Mouse (Mus musculus) forebrain, embryonic 13.5 days (tissue): ENCODE measurements around the gene Mtrr. TPM values are rescaled to one million over a fixed set of nuclear protein-coding genes. Genes with fewer than 3 reads are reported as not detected.
"Not testable (repeated sequence)": the region's sequence is repeated elsewhere in the genome, so short reads cannot be mapped to it uniquely, and the experiment has no call there.

Experiments used
- ATAC-seq: fragments of 200-750 bp; cut with Nextera tagmentation; 2 replicates; pipeline ENCODE4 v1.8.0; 2017
- H3K27ac ChIP-seq: fragments of 300-500 bp; sonication (generic); 2 replicates; pipeline ENCODE4 v1.5.1; 2015; ENCODE audit warnings: inconsistent platforms, mild to moderate bottlenecking, moderate library complexity
- H3K27me3 ChIP-seq: fragments of 300-500 bp; sonication (generic); 2 replicates; pipeline ENCODE4 v1.6.1; 2015; ENCODE audit warnings: mild to moderate bottlenecking, inconsistent platforms
- H3K36me3 ChIP-seq: fragments of 300-500 bp; sonication (generic); 2 replicates; pipeline ENCODE4 v1.6.1; 2015; ENCODE audit warnings: mild to moderate bottlenecking, inconsistent platforms; ENCODE audit not compliant: poor library complexity, severe bottlenecking
- H3K4me1 ChIP-seq: fragments of 300-500 bp; sonication (generic); 2 replicates; pipeline ENCODE4 v1.6.1; 2015; ENCODE audit warnings: inconsistent platforms
- H3K4me2 ChIP-seq: fragments of 300-500 bp; sonication (generic); 2 replicates; pipeline ENCODE4 v1.6.1; 2015; ENCODE audit warnings: inconsistent platforms, mild to moderate bottlenecking, moderate library complexity
- H3K4me3 ChIP-seq: fragments of 300-500 bp; sonication (generic); 2 replicates; pipeline ENCODE4 v1.5.1; 2015; ENCODE audit warnings: mild to moderate bottlenecking, inconsistent platforms
- H3K9ac ChIP-seq: fragments of 300-500 bp; sonication (generic); 2 replicates; pipeline ENCODE4 v1.6.1; 2015; ENCODE audit warnings: mild to moderate bottlenecking, inconsistent platforms
- H3K9me3 ChIP-seq: fragments of 300-500 bp; sonication (generic); replicated peaks from 2 replicates; pipeline ENCODE4 v1.6.1; 2016; ENCODE audit warnings: inconsistent platforms
- WGBS: fragments of 180-500 bp; shearing (Covaris S2); methylation state at CpG from one replicate; pipeline ENCODE4 v1.1.7; 2015; 5-methylcytosine and 5-hydroxymethylcytosine counted together
- polyA plus RNA-seq: library from polyadenylated mRNA; unstranded; fragments of >200 nt; fragmentation: Nextera tagmentation; extraction: Ambion mirVana; gene quantifications from 2 replicates; pipeline ENCODE4 v1.2.1, GENCODE M21; 2015

Gene Mtrr
- polyA plus RNA-seq, 1 experiment from 2014 or later, result 13.0 TPM

DNA sequence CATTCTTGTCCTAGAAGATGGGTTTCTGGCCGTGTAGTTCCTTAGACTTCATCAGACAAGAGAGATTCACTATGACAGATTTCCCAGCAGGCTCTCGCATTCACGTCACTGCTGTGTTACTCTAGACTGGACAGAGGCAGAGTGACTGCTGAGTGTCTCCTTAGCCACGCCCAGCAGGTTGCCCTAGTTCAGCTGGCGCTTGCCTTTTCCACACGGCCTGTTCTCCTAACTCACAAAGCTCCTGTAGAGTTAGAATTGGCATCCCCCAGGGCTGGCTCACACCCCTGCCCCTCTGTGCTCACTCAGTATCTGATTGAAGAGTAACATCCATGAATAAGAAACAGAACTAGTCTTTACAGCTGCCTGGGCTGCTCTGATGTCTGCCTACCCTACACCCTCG, 3.5 kb upstream of the Mtrr start:
- peaks cover 22% of the 10 kb centered on the region for H3K4me1 ChIP-seq
- no peak overlapping the region for H3K4me3 ChIP-seq
- H3K36me3 ChIP-seq, result peaks cover 66% of the 10 kb centered on the region
- no peak overlapping the region for H3K9ac ChIP-seq
- 79% methylated on average over 7 of the region's 7 CpGs for WGBS
- H3K9me3 ChIP-seq, result no peaks in the 10 kb centered on the region
- H3K27ac ChIP-seq, result no peak overlapping the region
- H3K27me3 ChIP-seq, result no peaks in the 10 kb centered on the region
- no peak overlapping the region for H3K4me2 ChIP-seq
- ATAC-seq, result no peak

DNA sequence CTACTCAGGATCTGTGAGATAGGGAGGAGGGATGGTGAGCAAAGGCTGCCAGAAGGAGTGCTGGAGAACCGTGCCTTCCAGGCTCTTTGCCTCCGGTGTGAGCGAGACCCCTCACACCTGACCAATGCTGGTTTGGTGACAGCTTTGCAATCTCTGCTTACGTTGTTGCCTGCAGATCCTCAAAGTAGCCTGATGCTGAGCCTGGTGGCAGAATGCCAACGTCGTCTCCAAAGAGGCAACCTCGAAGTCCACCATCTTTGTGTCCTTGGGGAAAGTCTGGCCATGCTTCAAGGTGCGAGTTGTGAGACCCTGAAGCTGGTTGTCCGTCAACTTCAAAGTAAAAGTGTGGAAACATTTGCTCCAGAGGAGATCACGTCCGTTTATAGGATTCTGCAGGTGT, 2.0 kb upstream of the Mtrr start:
- Histone ChIP-seq H3K9ac (no peak overlapping the region), H3K4me3 (no peak overlapping the region), H3K9me3 (no peaks in the 10 kb centered on the region), H3K27me3 (no peaks in the 10 kb centered on the region), H3K4me1 (peaks cover 23% of the 10 kb centered on the region), H3K4me2 (no peak overlapping the region), H3K36me3 (peaks cover 51% of the 10 kb centered on the region), H3K27ac (no peak overlapping the region)
- no peak for ATAC-seq
- WGBS, result 93% methylated on average over 11 of the region's 11 CpGs

DNA sequence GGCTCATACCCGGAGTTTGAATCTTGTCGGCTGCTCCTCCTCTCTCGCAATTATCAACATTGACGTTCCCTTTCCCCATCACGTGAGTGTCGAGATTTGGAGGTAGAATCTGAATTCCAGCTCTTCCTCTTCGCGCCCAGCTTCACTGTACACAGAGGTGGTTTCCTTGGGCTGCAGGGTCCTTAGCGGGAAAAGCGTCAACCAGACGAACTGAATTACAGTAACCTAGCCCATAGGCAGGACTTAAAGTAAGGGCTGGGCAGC, 500 bp upstream of the Mtrr start:
- 0% methylated on average over 11 of the region's 11 CpGs for WGBS
- H3K4me2 ChIP-seq, result peak overlapping the region; percentile 90
- H3K9ac ChIP-seq, result peak overlapping the region; percentile 87
- H3K36me3 ChIP-seq, result peaks cover 43% of the 10 kb centered on the region
- peak overlapping the region; percentile 73 for H3K4me3 ChIP-seq
- no peaks in the 10 kb centered on the region for H3K27me3 ChIP-seq
- ATAC-seq, result no peak
- peak overlapping the region; percentile 45 for H3K27ac ChIP-seq
- peaks cover 23% of the 10 kb centered on the region for H3K4me1 ChIP-seq
- no peaks in the 10 kb centered on the region for H3K9me3 ChIP-seq

DNA sequence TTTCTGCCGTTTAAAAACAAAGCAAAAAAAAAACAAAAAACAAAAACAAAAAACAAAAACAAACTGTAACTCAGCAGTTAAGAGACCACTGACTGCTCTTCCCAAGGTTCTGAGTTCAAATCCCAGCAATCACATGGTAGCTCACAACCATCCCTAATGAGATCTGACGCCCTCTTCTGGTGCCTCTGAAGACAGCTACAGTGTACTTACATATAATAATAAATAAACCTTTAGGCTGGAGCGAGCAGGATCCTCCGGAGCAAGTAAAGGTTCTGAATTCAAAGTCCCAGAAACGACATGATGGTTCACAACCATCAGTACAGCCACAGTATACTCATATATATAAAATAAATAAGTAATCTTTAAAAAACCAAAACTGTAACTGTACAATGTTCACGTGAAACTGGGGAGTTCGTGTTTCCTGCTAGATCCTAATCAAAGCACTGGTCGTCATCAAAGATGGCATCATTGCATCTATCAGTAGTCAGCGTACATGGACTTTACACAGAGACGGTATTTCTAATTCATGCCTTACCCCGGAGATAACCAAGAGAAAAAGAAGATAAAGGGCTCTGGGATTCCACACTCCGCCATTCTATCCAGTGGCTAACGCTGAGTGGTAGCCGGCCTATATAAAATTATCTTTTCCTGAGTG, 736 bp downstream of the Mtrr start:
- Histone ChIP-seq H3K9ac (peak overlapping the region; percentile 87), H3K27me3 (no peaks in the 10 kb centered on the region), H3K27ac (peak overlapping the region; percentile 52; the same call in 1 of the 2 replicates), H3K4me1 (peaks cover 23% of the 10 kb centered on the region), H3K4me3 (peak overlapping the region; percentile 73), H3K36me3 (peaks cover 45% of the 10 kb centered on the region), H3K9me3 (no peaks in the 10 kb centered on the region), H3K4me2 (peak overlapping the region; percentile 90)
- no peak for ATAC-seq
- 26% methylated on average over 14 of the region's 14 CpGs for WGBS

DNA sequence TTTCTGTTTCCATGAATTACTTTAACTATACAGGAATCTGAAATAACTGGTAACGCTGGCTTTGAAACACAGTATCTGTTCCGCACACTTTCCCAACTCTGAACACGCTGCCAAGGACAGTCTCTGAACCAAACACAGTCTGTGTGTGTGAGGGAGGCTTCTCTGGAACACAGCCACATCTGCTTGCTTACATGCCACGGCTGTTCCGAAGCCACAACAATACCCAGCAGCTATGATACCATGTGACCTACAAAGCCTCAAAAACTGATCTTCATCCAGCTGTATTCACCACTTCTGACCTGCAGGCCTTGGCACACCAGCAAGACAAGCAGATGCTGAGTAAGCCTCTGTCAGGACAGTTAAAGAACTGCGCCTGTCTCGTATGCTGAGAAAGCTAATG, 4.0 kb downstream of the Mtrr start:
- Histone ChIP-seq H3K4me3 (no peak overlapping the region), H3K27ac (no peak overlapping the region), H3K4me1 (peaks cover 16% of the 10 kb centered on the region), H3K36me3 (peaks cover 36% of the 10 kb centered on the region), H3K9ac (no peak overlapping the region), H3K9me3 (no peaks in the 10 kb centered on the region), H3K27me3 (no peaks in the 10 kb centered on the region), H3K4me2 (no peak overlapping the region)
- WGBS, result 92% methylated on average over 7 of the region's 7 CpGs
- ATAC-seq, result no peak

DNA sequence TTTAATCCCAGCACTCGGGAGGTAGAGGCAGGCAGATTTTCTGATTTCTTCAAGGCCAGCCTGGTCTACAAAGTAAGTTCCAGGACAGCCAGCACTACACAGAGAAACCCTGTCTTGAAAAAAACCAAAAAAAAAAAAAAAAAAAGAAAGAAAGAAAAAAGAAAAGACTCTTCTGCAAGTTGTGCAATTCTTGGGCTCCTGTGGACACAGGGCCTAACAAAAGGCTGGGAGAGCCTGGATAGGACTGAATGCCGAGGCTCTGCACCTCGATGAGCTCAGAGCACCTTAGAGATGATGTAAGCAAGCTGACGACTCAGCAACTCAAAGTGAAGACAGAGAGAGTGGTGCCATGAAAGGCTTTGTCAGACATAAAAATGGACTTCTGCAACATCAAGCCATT, 7.6 kb downstream of the Mtrr start:
- Histone ChIP-seq H3K4me1 (peaks cover 3% of the 10 kb centered on the region; the same call in 1 of the 2 replicates), H3K36me3 (peaks cover 65% of the 10 kb centered on the region), H3K9me3 (no peaks in the 10 kb centered on the region), H3K9ac (no peak overlapping the region), H3K27me3 (no peaks in the 10 kb centered on the region), H3K4me2 (no peak overlapping the region), H3K27ac (no peak overlapping the region), H3K4me3 (no peak overlapping the region)
- WGBS, result 79% methylated on average over 4 of the region's 4 CpGs
- no peak for ATAC-seq

DNA sequence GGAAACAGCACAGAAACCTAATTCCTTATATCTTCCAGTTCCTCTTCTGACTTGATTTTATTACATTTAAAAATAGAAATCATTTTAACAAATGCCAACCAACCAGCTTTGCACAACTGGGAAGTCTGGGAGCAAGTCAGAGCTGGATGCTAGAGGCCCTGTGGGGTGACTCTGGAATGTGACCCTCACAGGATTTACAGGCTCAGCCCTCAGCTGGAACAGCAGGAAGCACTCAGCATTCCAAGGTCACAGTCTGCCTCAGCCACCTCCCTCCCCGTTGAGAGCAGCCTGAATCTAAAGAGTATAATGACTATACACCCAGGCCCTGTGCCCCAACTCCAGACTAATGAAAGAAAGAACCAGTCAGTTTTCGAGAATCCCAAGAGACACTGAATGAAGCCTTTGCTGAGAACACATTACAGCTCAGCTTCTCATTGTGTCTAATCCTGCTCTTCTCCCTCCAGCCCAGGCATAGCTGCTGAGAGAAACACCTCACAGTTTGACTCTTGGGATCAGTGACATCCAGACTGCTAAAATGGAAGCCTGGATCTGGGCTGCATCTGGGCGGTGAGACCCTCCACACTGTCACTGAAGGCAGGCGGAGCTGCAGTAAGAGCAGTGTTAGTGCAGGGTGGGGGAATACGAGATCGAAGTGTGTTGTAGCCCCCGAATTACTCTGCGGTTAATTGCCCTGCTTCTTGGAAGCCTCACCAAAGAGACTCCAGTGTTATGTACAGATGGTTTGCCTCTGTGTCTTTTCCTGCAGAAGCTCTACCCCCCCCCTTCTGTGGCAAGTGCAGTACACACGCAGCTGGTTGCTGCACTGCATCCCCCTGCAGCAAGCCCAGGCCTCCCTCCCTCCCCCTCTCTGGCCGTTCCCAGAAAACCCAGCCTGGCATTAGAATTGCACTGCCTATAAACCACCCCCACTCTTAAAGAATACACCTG, 8.7 kb downstream of the Mtrr start:
- no peak overlapping the region for H3K9ac ChIP-seq
- H3K36me3 ChIP-seq, result peaks cover 73% of the 10 kb centered on the region
- H3K27ac ChIP-seq, result no peak overlapping the region

DNA sequence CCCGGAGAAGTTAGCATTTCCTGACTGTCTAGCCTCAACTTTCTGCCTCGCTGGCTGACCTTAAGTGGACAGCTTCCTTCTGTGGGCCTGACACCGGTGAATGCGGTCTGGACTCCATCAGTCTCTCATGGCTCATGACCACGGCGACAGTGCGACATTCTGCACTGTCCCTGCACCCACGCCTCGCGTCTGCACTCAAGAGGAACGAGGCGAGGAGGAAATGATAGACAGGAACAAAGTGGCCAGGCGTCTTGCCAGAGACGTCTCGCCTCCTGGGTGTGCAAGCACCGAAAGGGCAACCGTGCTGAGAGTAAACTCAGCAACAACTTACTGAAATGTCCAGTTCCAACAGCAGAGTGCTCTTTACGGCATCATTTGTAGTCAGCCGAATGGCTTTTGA, 9.7 kb downstream of the Mtrr start:
- H3K4me3 ChIP-seq, result no peak overlapping the region
- WGBS, result 95% methylated on average over 19 of the region's 19 CpGs
- no peak overlapping the region for H3K27ac ChIP-seq
- peaks cover 71% of the 10 kb centered on the region for H3K36me3 ChIP-seq
- no peak overlapping the region for H3K4me2 ChIP-seq
- H3K4me1 ChIP-seq, result peaks cover 3% of the 10 kb centered on the region; the same call in 1 of the 2 replicates
- ATAC-seq, result no peak
- H3K9ac ChIP-seq, result no peak overlapping the region
- no peaks in the 10 kb centered on the region for H3K27me3 ChIP-seq
- no peaks in the 10 kb centered on the region for H3K9me3 ChIP-seq

More for the DNA sequence above, 8.7 kb downstream of the Mtrr start:
- Histone ChIP-seq H3K27me3 (no peaks in the 10 kb centered on the region), H3K4me2 (no peak overlapping the region), H3K4me1 (peaks cover 3% of the 10 kb centered on the region; the same call in 1 of the 2 replicates), H3K4me3 (no peak overlapping the region), H3K9me3 (no peaks in the 10 kb centered on the region)
- WGBS, result 56% methylated on average over 10 of the region's 10 CpGs
- ATAC-seq, result no peak; the same call in 1 of the 2 replicates

DNA sequence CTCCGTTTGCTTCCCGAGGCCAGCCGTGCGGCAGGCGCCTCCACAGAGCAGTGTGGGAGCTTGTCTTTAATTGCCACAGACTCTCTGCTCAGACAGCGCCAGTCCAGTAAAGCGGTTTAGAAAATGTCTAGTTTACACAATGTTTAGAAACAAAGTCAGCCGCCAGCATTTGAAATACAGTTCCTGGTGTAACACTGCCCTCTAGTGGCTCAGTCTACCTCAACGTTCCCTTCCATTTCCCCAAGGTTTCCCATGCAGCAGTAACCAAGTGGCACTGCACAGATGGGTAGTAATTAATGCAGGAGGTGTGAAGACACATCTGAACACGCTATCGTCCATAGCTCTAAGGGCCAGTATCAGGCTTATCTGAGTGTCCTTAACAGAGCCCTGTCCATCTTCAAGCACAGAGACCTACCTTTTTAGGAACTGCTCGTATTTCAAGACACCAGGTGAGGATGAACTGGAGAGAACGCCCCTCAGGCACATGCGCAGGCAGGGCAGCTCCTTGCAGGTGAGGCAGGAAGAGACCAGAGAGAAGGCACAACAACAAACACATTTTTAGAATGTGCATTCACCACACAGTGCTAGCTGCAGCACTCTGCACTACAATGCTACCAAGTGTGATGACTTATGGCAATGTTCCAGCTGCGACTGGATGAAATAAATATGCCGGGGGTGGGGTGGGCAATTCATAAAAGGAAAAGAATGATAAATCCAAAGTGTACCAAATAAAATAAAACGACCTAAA, 12.2 kb downstream of the Mtrr start:
- Histone ChIP-seq H3K4me3 (no peak overlapping the region), H3K27me3 (no peaks in the 10 kb centered on the region), H3K4me1 (peaks cover 3% of the 10 kb centered on the region; the same call in 1 of the 2 replicates), H3K9ac (no peak overlapping the region), H3K27ac (no peak overlapping the region), H3K9me3 (no peaks in the 10 kb centered on the region), H3K36me3 (peaks cover 67% of the 10 kb centered on the region), H3K4me2 (no peak overlapping the region)
- peak; percentile 84 for ATAC-seq
- 68% methylated on average over 17 of the region's 17 CpGs for WGBS

DNA sequence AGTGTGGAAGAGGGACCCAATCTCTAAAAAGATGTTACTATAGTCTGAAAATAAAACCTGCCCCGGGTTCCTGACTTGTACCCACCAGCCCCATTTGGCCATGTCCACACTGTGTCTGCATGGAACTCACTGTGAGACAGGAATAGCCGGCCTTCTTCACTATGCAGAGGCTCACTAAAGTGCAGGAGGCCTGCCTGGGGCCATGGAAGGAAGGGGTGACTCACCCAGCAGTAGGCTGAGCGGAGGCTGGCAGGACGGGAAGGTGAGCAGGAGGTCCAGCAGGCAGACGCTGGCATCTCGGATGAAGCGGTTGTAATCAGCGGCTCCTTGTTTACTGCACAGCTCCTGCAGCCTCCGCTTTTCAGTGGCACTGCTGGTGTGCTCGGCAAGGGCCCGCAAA, 13.4 kb downstream of the Mtrr start:
- no peak for ATAC-seq
- 91% methylated on average over 11 of the region's 11 CpGs for WGBS
- Histone ChIP-seq H3K4me3 (no peak overlapping the region), H3K36me3 (peaks cover 76% of the 10 kb centered on the region), H3K9ac (no peak overlapping the region), H3K9me3 (no peaks in the 10 kb centered on the region), H3K4me1 (peaks cover 3% of the 10 kb centered on the region; the same call in 1 of the 2 replicates), H3K4me2 (no peak overlapping the region), H3K27ac (no peak overlapping the region), H3K27me3 (no peaks in the 10 kb centered on the region)

DNA sequence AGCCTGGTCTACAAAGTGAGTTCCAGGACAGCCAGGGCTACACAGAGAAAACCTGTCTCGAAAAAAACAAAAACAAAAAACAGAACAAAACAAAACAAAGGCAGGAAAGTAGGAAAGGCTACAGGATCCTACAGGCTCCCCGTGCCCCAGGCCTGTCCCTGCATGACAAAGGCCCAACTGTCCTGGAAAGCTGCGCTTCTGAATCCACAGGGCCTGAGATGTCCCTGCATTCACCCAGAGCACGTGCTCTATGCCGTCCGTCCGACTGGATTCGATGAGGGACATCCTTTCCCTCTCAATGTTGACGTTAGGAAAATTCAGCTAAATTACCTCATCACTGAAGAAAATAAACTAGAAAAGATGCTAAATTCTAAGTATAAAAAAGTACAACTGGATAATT, 13.8 kb downstream of the Mtrr start:
- H3K36me3 ChIP-seq, result peaks cover 80% of the 10 kb centered on the region

DNA sequence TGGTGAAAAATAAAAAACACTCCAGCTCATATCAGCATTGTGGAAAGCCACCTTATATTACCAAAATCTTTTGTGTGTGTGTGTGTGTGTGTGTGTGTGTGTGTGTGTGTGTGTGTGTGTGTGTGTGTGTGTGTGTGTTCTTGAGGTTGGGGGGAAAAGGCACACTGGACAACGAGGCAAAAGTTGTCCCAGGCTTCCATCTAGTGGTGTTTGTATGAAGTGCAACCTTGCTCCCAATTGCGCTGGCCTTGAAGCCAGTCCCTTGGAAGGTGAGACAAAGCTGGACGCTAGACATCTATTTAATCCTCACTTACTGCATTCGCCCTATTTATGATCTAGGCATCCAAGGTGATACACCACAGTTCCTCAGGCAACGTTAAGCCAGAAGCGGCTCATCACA, 28.6 kb downstream of the Mtrr start:
- not testable (repeated sequence) for H3K9me3 ChIP-seq, ATAC-seq, H3K4me1 ChIP-seq, H3K27me3 ChIP-seq, H3K36me3 ChIP-seq, H3K27ac ChIP-seq, H3K4me3 ChIP-seq, H3K4me2 ChIP-seq, H3K9ac ChIP-seq
- 34% methylated on average over 5 of the region's 6 CpGs for WGBS

More for the DNA sequence above, 13.8 kb downstream of the Mtrr start:
- H3K27ac ChIP-seq, result no peak overlapping the region
- no peaks in the 10 kb centered on the region for H3K9me3 ChIP-seq
- no peaks in the 10 kb centered on the region for H3K27me3 ChIP-seq
- ATAC-seq, result no peak
- peaks cover 3% of the 10 kb centered on the region; the same call in 1 of the 2 replicates for H3K4me1 ChIP-seq
- 94% methylated on average over 9 of the region's 9 CpGs for WGBS
- H3K9ac ChIP-seq, result no peak overlapping the region
- no peak overlapping the region for H3K4me2 ChIP-seq
- H3K4me3 ChIP-seq, result no peak overlapping the region
